Mouse (Mus musculus) common myeloid progenitor, adult 5-6 weeks (primary cell): ENCODE results near the gene Ggt6. TPM values are rescaled to one million over a fixed set of nuclear protein-coding genes. Genes with fewer than 3 reads are reported as not detected.

Source experiments
- total RNA-seq: library from RNA; stranded (forward); fragments of 200-1000, 187-1606 nt; gene quantifications from 2 replicates; pipeline ENCODE4 v1.2.3, GENCODE M21; 2017

Gene Ggt6
- total RNA-seq, 1 experiment from 2014 or later, result not detected

Other genes with a start within 250 kb of the Ggt6 start
- 0.46 TPM in 1 of 2 replicates, not detected in the other for gene Gm43951, start 228.7 kb upstream of the Ggt6 start, total RNA-seq
- 21.7 and 39.7 TPM in 2 replicates for gene 4933427D14Rik, start 228.1 kb upstream of the Ggt6 start, total RNA-seq
- gene Txndc17, start 228.0 kb upstream of the Ggt6 start, total RNA-seq, result 41.7 and 43.9 TPM in 2 replicates
- gene Med31, start 219.9 kb upstream of the Ggt6 start, total RNA-seq, result 10.1 and 17.1 TPM in 2 replicates
- 0.34 TPM in 1 of 2 replicates, not detected in the other for gene Slc13a5, start 168.3 kb upstream of the Ggt6 start, total RNA-seq
- 12.7 and 14.6 TPM in 2 replicates for gene Xaf1, start 133.9 kb upstream of the Ggt6 start, total RNA-seq
- not detected in 2 replicates for gene Fbxo39, start 121.1 kb upstream of the Ggt6 start, total RNA-seq
- 0.18 TPM in 1 of 2 replicates, not detected in the other for gene Tekt1, start 73.1 kb upstream of the Ggt6 start, total RNA-seq
- 0.23 TPM in 1 of 2 replicates, not detected in the other for gene Smtnl2, start 23.8 kb upstream of the Ggt6 start, total RNA-seq
- gene Mybbp1a, start 5.8 kb downstream of the Ggt6 start, total RNA-seq, result 138 and 260 TPM in 2 replicates
- 38.1 and 49.9 TPM in 2 replicates for gene Spns2, start 54.4 kb downstream of the Ggt6 start, total RNA-seq
- 20.5 and 29.3 TPM in 2 replicates for gene Spns3, start 115.0 kb downstream of the Ggt6 start, total RNA-seq
- 37.2 and 41.3 TPM in 2 replicates for gene Ube2g1, start 171.8 kb downstream of the Ggt6 start, total RNA-seq